Mouse (Mus musculus): ENCODE measurements at regions not wholly inside any gene's neighbourhood (a gene's known extent, or its start where the extent isn't known, plus 50 kb on each side); places are given as distances from the start of the nearest gene placed in this dataset.

DNA sequence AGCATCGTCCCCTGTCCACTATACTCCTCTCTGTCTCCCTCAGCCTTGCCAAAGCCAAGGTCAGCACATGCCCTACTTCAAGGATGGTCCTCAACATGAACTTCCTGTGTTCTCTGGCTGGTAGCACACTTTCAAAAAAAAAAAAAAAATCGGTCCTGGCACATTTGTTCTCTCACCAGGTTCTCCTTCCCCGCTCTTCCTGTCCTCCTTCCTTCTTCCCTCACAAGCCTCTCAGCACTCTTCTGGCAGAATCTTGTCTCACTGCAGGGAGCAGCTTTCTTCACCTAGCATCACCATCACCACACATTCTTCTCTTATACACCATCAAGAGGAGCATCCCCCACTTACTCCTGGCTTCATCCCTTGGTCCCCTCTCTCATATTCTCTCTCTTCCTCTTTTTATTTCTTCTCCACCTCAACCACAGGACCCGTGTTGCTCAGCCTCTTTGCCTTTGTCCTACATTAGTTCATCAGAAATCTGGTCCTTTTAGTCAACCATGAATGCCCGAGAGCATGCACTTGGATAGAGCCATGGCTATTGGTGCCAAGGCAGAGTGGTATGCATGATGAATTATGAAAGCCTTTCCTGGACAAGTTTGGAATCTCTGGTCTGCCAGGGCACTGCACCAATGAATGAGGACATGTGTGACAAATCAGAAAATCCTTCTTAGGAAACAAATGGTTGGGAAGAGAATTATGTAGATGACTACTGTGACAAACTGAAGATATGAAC is 230.8 kb downstream of the Btg1 start:
- no peak for DNase-seq (ENCODE audit: extremely low spot score in 1 of 2, low spot score in 1 of 2)

DNA sequence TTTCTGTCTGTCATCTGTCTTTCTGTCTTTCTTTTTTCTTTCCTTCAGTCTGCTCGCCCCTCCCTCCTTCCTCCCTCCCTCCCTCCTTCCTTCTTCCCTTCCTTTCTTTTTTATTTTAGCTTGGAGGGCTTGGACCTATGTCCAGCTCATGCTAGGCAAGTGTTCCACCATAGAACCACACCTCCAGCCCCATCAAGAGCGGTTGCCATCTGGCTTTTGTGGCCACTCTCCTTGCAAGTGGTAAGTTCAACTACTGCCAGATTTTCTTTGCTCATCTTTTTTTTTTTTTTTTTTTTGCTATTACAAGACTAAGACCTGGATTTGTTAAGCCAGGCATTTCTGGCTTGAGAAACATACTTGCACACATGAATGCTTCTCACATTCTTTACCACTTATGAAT is 231.7 kb downstream of the Btg1 start:
- DNase-seq (ENCODE audit: extremely low spot score in 1 of 2, low spot score in 1 of 2): no peak

DNA sequence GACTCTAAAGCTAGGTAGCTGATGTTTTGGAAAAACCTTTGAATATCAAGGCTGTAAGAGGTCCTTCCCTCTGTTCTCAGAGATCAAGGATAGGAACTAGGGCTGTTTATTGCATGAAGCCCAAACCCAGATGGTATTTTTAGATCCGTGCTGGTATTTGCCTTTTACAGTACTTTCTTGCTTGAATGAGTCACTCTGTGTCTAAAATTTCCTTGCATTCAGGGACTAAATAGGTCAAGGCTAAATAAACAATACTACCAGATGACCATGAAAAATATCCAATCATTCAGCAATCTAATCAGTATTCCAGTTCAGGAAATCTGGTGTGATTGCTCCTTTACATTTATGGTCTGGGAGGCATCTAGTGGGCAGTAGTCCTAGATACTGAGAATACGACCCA is 243.6 kb downstream of the Btg1 start:
- no peak for DNase-seq (ENCODE audit: extremely low spot score in 1 of 2, low spot score in 1 of 2)

DNA sequence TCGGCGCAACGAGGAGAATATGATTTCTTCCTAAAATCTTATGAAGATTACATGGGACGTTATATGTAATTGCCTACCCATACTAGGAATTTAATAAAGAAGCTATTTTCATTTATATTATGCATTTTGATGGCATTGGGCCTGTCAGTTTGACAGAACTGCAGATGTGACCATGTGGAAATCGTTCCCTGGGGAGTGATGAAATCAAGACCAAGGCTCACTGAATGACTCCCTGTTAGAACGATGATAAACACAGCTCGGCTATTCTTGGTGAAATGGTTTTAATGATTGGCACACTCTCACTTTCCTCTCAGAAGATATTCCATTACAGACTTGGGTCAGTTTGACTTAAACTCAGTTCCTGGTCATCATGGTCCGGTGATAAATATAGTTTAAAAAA is 246.4 kb downstream of the Btg1 start:
- no peak for DNase-seq (ENCODE audit: extremely low spot score in 1 of 2, low spot score in 1 of 2)

DNA sequence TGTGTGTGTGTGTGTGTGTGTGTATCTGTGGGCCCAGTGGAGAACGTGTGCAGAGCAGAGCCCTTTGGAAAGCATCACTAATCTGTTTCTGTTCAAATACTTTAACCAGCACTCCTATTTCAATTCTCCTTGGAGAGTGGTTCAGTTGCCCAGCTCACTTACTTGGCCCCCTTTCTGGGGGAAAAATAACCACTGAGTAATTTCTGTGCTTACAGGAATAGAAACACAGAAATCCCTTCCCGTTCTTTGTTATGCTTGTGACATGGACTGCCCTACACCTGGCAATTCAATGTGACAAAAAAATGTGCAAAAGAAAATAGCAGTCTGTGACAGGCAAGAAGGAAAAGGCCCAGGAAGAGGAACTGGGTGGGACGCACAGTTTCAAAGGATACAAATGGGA is 249.7 kb downstream of the Btg1 start:
- DNase-seq (ENCODE audit: extremely low spot score in 1 of 2, low spot score in 1 of 2): no peak

DNA sequence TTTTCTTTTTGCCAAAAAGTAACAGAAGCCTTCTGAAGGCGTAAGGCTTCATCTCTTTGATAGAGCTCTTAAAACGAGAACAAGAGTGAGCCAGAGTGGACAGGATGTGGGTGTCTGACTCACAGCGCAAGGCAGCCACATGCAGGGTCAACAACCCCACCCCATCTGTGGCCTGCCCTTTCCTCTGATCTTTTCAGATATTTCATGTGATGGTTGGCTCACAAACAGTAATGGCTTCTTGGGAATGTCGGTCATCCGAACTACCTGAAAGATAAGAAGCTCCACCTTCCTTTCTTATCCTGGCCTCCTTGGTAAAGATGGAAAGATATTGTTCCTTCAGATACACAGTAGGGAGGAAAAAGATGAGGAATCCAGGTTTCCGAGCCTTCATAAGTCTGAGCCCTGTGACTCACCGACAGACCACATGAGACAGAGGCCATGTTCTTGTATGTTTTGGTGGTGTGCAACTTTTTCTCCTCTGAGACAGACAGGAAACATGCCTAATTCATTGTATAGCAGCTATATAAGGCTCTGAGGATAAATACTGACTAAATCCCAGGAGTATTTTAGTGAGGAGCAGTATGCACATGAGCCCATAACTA is 254.9 kb downstream of the Btg1 start:
- DNase-seq (ENCODE audit: extremely low spot score in 1 of 2, low spot score in 1 of 2): no peak

DNA sequence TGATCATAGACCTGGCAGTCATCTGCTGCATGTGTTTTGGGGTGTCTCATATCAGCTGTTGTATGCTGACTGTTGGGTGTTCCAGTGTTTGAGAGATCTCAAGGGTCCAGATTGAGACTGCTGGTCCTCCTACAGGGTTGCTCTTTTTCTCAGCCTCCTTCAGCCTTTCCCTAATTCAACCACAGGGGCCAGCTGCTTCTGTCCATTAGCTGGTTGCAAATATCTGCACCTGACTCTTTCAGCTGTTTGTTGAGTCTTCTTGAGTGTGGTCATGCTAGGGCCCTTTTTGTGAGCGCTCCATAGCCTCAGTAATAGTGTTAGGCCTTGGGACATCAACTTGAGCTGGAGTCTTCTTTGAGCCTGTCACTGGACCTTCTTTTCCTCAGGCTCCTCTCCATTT is 257.8 kb downstream of the Btg1 start:
- DNase-seq (ENCODE audit: extremely low spot score in 1 of 2, low spot score in 1 of 2): no peak

DNA sequence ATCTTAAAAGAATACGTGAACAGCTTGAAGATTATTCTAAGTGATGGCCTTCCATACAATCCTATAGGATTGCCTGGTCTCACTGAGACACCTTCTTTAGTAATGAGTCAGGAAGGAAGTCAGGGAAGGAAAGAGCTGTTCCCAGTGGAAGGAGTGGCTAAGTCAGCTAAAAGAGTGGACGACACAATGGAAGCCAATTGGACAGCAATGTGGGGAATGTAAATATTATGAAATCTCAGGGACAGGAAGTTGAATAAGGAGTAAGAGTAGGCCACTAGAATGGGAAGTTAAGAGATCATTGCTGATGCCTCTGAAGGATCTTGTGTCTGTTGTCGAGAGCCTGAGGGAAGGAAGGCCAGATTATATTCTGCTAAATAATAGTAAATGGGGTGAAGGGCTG is 258.9 kb downstream of the Btg1 start:
- no peak for DNase-seq (ENCODE audit: extremely low spot score in 1 of 2, low spot score in 1 of 2)

DNA sequence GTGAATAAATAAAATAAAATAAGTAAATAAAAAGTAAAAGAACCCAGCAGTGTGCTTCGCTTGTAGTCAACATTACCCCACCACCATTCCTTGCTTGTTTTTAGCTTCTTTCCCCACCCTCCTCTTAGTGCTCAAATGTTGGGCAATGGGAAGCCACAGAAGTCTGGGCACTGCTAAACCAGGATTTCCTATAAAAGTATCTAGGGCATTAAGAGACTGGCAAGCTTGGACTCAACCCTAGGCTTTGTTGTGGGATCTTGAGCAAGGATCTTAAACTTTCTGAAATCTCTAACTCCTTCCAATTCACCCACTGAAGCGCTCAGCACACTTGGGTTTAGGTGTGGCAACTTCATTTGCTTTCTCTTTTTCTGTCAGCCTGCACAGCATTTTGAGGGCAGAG is 262.6 kb downstream of the Btg1 start:
- DNase-seq (ENCODE audit: extremely low spot score in 1 of 2, low spot score in 1 of 2): no peak

DNA sequence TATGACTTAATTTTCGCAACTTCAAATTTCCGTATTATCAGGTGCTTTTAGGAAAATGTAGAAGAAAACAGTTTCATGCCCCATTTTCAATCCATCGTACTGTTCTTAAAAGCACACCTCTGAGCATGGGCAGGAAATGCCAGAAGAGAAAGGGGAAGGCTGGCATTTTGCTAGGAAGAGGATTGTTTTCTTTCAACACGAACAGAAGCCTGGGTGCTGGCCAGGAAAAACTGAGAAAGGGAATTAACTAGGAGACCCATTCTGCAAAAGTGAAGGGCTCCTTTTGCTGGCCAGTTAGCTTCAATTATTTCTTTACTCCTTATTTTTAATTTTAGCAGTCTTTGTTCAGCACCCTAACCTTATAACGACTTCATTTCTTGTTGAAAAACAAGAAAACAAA is 264.0 kb downstream of the Btg1 start:
- DNase-seq (ENCODE audit: extremely low spot score in 1 of 2, low spot score in 1 of 2): peak in 1 of 2 experiments; percentile 8

DNA sequence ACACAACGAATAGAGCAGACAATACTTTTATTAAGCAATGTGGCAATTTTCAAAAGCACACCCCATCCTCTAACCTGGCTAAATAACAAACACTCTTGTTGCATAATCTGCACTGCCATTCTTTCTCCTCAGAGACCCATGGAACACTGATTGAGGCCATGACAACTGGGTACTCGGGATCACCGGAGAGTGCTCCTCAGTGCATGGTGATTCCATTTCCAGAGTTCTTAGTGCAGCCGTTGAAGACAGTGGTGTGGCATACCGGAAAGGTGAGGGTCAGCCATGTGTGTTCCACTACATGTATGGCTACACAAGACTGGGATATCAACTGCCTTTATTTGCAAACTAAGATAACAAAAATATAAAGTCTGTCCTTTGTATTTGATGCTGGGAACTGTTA is 264.4 kb downstream of the Btg1 start:
- DNase-seq (ENCODE audit: extremely low spot score in 1 of 2, low spot score in 1 of 2): no peak

DNA sequence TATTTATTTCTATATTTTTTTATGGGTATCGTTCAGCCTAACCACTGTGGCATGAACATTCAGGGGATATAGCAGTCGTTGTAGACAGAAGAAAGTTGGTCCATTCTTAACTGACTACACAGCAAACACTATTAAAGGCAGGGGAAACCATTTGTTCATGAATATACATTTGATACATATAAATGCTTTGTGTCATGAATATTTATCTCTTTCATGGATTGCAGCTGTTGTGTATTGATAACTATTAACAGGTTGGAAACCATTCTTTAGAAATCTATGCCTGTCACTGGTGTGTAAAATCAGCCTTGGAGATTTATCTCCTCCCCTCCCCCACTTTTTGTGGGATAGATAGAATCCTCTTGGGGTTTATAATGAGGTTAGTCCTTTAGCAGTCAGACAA is 264.9 kb downstream of the Btg1 start:
- DNase-seq (ENCODE audit: extremely low spot score in 1 of 2, low spot score in 1 of 2): no peak

DNA sequence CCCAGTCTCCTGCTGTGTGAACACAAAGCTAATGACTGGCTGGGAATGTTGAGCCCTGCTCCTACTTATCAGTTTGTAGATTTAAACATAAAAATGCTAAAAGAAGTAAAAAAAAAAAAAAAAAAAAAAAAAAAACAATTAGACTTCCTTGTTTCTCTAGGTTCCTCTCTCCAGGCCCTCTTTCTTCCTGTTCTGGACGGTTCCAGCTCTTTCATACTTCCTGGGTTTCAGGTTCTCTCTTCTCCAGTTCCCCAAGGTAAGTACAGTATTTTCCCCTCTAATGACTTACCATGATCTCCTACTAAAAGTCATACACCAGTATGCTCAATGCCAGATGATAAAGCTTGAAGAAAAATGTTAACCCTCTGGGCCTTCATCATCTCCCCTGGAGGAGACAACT is 284.3 kb downstream of the Btg1 start:
- no peak for DNase-seq (ENCODE audit: extremely low spot score in 1 of 2, low spot score in 1 of 2)

DNA sequence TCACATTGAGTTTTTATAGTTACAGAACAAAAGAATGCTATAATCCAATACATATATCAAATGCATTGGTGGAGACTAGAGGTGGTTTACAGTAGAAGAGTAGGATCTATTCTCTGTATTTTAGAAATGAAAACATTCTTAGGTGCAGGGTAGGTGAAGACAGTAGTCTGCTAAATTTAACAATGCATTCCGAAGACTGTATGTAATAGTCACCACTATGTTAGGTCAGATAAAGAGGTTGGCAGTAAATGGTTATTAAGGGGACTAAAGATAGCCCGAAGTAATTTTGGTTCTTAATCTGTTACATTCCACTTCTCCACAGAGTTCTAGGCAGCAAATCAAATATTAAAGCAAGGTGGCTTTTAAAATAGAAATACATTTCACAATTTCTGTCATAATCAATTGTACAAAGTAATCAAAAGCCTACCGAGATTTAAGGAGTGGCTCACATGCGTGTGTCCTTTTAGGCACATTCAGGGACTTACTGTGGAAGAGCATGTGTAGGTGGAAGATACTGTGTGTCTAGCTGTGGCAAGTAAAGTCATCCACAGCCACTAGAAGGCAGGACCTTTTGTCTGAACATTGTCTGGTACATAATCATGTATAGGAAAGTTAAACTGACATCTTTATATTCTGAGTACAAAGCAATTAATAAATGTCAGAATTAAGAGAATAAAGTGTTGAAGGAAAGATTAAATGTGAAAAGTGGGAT is 288.4 kb downstream of the Btg1 start:
- no peak for DNase-seq (ENCODE audit: extremely low spot score in 1 of 2, low spot score in 1 of 2)

DNA sequence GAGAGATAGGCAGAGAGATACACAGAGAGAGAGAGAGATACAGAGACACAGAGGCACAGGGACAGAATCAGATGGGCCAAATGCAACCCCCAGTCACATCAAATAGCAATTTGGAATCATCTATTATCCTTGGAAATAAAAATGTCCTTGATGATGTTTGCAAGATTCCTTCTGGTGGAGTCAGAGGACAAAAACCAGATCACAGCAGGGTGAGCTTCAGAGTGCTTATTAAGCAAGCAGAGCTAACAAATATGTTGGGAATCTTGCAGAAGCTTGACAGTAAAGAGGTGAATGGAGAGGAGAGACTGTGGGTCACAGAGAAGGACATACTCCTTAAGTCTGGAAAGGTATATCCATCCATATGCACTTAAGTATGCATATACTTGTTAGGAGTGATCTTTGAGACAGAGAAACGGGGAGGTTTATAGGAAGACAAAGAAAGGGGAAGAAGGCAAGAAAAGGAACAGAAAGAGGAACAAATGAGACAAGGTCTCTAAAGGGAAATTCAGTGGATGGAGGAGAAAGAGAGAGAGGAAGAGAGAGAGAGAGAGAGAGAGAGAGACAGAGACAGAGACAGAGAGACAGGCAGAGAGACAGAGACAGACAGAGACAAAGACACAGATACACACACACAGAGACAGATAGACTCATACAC is 293.0 kb downstream of the Btg1 start:
- no peak for DNase-seq (ENCODE audit: extremely low spot score in 1 of 2, low spot score in 1 of 2)

DNA sequence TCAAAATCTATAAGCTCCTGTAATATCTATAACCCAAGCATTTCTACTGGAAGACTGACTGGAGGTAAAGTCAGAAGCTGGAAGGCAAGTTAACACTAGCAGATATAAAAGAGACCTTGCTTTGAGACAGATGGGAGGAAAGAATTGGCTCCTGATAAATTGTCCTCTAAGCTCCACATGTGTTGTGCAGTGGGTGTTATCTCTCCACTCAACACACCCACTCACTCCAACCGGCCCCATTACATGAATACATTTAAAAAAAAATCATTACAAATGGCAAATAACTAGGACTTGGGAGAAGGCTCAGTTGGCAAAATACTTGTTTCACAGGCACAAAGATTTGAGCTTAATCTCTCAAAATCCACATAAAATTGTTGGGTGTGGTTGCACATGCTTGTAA is 304.4 kb downstream of the Btg1 start:
- DNase-seq (ENCODE audit: extremely low spot score in 1 of 2, low spot score in 1 of 2): no peak

DNA sequence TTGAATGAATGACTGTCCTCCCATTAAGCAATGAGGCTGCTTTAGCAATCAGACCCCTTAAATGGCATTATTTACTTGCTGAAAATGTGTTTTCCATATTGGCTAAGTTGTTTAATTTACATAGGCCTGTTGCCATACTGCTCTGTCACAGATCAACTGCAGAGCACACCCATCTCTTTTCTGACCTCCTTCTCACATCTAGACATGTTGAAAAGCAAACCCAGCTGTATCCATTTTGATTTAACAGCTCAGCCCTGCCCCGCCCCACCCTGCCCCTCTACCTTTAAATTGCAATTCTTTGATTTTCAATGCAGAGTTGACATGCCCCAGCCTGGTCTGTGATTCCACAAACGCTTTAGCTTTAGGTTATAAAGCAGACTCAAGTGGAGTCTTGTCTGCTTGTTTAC is 307.5 kb downstream of the Btg1 start:
- DNase-seq (ENCODE audit: extremely low spot score in 1 of 2, low spot score in 1 of 2): no peak

DNA sequence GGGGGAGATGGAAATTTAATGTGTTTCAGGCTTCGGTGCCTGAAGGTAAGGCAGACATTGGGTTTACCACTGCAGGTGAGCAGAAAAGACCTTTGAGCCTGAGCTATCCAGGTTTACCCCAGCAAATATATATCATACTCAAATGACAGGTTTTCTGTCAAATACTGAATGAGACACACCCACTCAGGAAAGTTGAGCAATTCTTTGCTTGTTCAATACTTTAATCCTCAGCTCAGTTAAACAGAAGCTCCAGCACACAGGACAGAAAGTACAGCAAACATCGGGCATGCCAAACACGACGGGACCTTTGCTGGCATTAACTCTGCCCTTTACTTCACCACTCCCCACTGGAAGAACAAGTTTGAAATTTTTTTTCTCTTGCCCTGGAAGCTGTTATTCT is 307.9 kb downstream of the Btg1 start:
- no peak for DNase-seq (ENCODE audit: extremely low spot score in 1 of 2, low spot score in 1 of 2)

DNA sequence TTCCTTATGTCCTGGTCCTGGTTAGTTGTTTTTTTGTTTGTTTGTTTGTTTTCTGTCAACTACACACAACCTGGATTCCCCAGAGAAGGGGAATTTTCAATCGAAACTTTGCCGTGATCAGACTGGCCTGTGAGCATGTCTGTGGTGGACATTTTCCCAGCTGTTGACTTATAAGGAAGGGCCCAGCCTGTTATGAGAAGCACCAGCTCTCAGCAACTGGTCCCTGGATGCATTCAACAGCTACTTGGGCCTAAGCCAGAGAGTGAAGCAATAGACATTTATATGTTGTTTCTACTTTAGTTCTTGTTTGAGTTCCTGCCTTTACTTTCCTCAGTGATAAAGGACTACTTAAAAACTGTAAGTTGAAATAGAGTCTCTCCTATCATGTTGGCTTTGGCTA is 309.0 kb downstream of the Btg1 start:
- no peak for DNase-seq (ENCODE audit: extremely low spot score in 1 of 2, low spot score in 1 of 2)

DNA sequence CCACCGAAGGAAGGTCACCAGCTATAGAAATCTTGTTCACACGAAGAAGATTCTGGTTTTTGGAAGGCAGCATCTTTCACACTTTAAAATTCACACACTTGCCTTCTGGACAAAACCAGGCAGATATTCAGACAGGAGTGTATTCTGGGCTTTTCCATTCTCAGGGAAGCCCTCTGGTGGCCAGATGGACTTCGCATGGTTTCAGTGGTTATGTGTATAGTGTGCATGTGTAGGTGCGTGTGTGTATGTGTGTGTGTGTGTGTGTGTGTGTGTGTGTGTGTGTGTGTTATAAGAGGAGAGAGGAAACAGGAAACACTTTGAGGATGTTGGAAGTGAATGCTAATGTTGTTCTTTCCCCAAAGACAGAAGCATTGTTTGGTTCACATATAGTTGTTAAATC is 317.9 kb downstream of the Btg1 start:
- DNase-seq (ENCODE audit: extremely low spot score in 1 of 2, low spot score in 1 of 2): peak in 1 of 2 experiments; percentile 58

DNA sequence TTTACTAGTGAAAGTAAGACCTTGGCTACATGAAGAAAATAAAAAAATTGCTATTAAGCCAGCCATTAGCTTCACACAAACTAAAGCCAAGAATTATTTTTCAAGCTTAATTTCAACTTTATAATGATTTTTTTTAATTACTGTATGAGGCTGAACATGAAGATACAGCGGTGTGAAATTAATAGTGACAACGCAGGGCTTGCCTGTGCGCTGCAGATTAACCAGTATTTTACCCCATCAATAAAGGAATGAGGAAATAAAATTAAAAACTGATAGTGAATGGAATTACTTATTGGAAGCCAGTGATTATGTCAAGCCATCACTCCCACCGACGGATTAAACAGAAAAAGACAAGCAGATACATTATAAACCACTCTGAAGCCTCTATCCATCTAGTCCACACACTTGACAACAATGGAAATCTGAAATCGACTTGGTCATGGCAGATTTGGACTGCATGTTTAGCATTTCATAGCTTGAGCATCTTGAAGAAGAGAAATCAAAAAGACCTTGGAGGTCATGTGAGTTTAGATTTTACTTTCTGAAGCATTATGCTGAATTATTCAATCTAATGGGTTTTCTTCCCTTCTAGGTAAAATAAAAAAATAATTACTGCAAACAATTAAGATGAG is 324.2 kb downstream of the Btg1 start:
- DNase-seq (ENCODE audit: extremely low spot score in 1 of 2, low spot score in 1 of 2): no peak

Data from layer of hippocampus, postnatal 25 days (tissue).